Mouse (Mus musculus) lung, postnatal 36 days (tissue): ENCODE measurements at regions not wholly inside any gene's neighbourhood (a gene's known extent, or its start where the extent isn't known, plus 50 kb on each side); places are given as distances from the start of the nearest gene placed in this dataset.

ENCODE experiments used
- DNase-seq: peaks from one replicate; pipeline ENCODE4 v3.0.0; 2022; ENCODE audit warnings: mixed read lengths

GRCm38 (mm10) chr6:93248973-93249372, 305.7 kb upstream of the Adamts9 start:
- DNase-seq, result no peak

- peak; percentile 59 for DNase-seq
Observed at GRCm38 (mm10) chr6:93246498-93247242, 303.4 kb upstream of the Adamts9 start.

DNA sequence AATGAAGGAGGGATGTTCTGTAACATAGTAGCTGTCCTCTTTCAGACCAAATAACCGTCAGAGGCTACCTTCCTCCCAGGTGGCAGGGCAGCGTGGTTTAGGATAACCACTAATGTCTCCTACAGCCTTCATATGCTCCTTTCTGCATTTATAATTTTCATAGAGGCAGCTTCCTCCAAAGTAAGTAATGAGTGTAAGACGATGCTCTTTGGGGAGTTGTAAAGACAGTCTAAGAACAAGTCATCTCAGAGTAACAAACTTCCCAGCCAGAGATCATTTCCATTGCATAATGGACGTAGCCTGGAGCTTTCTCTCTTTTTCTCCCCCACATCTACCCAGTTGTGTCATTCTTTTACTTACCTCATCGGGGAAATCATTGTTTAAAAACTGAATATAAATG, 292.3 kb upstream of the Adamts9 start:
- no peak for DNase-seq

GRCm38 (mm10) chr6:93232636-93233035, 289.3 kb upstream of the Adamts9 start:
- peak; percentile 72 for DNase-seq

DNA sequence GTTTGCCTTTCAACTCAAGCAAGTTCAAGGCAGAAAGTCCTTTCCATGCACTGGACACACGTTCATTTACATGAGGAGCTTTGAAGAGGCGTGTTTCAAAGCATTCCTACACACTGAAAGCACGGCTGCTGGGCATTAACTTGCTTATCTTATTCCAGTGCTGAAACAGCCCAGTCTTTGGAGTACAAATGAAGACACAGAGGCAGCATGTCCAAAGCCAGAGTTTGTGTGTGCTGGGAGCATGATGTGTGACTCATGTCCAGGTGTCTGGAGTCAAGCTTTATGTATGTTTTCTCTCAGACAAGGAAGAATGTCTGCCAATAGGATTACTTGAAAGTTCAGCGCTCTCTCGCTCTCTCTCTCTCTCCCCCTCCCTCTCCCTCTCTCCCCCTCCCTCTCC, 287.2 kb upstream of the Adamts9 start:
- DNase-seq, result no peak

DNA sequence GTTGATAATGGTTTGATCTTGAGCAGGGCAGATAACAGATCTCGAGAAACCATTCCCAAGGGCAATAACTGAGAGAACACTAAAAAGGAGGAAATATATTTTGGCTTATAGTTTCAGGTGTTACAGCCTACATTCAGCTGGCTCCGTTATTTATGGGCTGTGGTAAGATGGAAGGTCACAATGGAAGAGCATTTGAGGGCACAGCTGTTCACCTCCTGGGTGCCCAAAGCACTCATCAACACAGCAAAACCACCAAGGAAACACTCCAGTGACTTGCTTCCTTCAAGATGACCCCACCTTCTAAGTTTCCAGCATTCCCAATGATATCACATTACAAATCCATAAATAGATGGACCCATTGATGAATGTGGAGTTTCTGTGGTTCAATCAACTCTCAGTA, 286.0 kb upstream of the Adamts9 start:
- no peak for DNase-seq

- DNase-seq, result peak; percentile 55
Observed at GRCm38 (mm10) chr6:93223610-93224550, 280.6 kb upstream of the Adamts9 start.

GRCm38 (mm10) chr6:93218015-93218593, 274.8 kb upstream of the Adamts9 start:
- DNase-seq, result no peak

- DNase-seq, result peak; percentile 53
Observed at GRCm38 (mm10) chr6:93200886-93201285, 257.6 kb upstream of the Adamts9 start.

DNA sequence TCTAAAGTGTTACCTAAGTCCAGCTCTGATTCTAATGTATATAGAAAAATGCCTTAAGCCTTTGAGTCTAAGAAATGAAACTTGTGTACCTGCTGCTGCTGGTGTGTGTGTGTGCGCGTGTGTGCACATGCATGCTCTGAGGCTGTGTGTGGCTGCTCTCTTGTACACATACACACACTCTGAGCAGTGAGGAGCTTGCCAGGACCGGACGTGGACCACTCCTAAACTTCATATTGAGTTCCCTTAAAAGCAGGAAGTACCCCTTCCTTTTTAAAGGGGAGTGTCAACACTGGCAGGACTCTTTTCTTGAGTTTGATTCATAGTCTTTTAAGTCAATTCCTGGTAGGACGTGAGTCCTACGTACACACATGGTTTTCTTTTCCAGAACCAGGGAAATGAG, 251.4 kb upstream of the Adamts9 start:
- peak; percentile 14 for DNase-seq

DNA sequence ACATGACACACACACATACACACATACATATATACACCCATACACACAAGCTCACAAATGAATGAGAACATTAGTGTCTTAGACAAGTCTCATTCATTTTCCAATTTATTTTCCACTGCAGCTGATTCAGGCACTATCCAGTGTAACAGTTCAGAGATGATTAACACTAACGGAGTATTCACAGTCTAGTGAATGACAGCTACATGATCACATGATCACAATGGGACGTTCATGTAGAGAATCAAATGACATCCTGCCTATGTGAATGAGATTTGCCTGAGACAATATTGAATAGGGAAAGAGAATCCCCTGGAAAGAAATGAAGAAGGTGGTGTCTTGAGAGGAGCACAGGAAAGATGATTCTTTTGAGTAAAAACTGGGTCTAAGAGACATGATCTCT, 249.7 kb upstream of the Adamts9 start:
- DNase-seq, result no peak

DNA sequence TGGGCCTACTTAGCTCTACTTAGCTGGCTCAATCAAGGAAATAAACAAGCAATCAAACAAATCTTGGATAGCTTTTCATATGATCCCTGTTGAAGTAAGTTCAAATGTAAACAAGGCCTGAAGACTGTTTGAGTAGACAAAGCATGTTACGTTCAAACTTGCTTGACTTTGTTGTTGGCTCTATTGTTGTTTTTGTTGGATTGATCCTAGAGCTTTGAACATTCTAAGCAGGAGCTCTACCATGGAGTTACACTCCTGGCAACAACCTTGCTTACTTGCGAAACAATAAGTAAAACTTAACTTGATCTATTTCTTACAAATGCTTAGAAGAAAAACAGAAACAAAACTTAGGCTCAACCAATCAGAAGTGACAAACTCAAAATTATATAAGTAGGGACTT, 247.7 kb upstream of the Adamts9 start:
- no peak for DNase-seq

DNA sequence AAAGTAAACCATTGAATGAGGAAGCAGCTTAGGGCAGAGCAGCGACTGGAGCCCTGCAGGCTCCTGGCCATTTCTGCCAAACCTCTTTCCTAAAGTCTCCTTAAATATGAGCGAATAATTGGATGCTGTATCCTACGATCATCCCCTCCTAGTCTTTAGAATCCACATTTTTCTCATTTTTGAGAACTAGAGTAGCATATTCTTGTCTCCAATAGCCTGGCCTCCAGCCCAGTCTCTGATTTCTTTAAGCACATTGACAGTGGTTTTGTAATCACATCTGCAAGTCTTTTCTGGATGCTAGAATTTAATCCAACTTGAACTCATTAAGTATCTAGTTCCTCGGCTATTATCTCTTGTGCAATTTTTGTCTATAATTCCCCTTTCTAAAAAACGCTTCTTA, 225.2 kb upstream of the Adamts9 start:
- DNase-seq, result peak; percentile 65

DNA sequence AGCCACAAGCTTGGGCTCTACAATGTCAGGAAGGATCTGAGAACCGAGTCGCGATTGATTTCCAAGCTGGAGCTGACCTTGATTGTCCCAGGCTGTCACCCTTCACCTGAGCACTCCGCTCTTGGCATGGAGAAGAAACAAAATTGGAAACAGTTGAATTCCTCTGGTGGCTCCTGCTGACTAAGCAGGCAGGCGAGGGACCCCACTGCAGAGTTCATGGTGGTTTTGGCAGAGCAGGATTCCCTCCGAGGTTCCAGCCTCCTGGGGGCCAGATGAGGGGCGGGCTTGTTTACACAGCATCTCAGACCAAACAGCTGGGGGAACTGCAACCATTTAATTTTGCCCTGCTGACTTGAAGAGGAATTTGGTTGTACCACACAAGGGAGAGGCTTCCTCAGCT, 224.0 kb upstream of the Adamts9 start:
- no peak for DNase-seq

GRCm38 (mm10) chr6:93165942-93166341, 222.7 kb upstream of the Adamts9 start:
- no peak for DNase-seq

DNA sequence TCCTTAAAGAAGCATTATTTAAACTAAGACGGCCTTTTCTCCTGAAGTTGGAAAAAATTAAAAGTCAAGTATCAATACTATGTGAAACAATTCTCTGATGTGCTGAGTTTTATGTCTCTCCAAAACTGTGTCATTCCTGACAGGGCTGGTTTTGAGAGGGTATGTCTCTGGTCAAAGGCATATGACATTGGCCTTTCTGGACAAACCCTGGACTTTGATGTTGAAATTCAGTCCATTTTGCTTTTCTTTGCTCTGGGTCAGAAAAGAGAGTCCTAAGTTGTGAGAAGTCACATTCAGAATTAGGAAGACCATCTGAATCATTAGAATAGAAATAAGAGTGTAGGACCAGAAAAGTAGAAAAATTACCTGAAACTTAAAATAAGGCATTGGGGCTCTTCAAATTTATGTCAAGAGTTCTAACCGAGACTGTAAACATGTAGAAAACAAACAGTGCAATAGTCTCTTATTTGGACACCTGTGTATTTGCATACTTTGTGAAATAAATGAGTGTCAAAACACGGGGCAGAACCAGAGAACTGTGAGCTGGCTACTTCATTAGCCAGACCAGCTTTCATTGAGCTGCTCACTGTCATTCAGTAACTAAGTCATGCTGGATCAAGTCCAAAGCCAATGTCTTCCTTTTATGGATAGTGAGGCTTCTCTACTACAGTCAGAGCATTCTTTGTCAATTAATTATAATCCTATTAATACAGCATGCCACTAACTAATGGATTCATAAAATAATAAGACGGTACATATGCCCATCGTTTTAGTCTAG, 209.3 kb upstream of the Adamts9 start:
- peak; percentile 15 for DNase-seq

DNA sequence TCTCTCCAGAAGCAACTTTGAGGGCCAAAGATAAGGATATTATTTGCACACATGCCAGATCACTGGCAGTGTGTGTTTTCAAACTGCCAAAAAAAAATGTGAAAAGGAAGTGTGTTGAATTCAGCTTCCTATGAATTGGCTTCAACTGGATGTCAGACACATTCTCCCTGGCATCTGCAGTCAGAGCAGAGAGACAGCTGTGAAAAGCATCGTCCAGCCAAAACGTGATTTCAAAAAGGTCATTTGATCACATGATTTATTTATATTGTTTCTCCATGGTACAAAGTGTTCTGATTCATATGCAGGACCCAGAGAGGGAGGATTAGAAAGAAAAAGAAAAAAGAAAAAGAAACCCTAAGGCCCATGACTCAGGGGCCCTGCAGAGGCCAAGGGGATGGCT, 207.2 kb upstream of the Adamts9 start:
- DNase-seq, result peak; percentile 69

GRCm38 (mm10) chr6:93149956-93150355, 206.7 kb upstream of the Adamts9 start:
- peak; percentile 46 for DNase-seq

DNA sequence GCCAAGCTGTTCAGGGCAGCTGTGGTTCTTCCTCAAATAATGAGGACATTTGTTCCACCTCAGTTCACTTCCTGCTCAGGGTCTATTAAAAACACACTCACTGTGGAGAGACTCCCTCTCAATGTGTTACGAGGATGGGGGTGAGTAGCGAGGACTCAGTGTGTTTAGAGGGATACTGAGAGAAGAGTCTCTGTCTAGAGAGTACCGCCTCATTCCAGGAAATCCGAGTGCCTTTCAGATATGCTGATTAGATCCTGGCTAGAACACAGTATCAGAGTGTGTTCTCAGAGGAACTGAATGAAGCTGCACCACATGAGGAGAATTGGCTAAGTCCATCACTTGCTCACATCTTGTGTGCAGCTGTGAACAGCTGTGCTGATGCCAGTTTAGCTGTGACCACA, 197.0 kb upstream of the Adamts9 start:
- peak; percentile 10 for DNase-seq

DNA sequence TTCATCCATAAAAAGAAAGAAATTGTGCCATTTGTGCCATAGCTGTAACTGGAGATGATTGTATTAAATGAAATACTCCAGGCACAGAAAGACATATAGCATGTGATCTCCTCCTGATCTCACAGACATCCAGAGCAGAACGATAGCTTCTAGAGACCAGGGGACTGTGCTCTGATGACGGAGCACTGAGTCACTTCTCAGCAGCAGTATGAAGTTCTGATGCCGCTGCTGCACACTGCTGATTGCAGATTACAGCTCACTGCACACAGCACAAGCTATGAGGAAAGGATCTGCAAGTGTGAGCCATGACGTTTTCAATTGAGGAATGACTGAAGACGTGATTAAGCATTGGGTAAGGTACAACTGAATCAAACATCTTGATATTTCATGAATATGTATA, 190.6 kb upstream of the Adamts9 start:
- DNase-seq, result no peak

GRCm38 (mm10) chr6:93130946-93131685, 187.8 kb upstream of the Adamts9 start:
- no peak for DNase-seq

DNA sequence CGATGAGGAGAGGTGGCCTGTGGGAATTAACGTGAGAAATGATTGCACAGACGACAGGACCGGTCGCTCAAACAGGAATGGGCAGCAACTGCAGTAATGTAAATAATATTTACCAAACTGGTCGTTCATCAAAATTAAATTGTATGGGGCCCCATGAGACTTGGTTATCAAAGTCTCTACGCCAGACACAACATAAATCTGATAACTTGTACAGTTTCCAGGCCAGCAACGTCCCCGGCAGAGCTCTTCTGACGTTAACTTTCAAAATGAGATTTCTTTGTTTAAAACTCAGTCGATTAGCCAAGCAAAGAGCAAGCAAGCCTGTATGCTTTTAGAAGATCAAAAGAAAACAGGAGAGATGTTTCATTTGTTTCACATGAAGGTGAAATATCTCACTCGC, 176.2 kb upstream of the Adamts9 start:
- DNase-seq, result no peak
